Mouse (Mus musculus) ovary, postnatal 14 days (tissue): ENCODE results near the gene Gm20869.
"Not testable (repeated sequence)": the region's sequence is repeated elsewhere in the genome, so short reads cannot be mapped to it uniquely, and the experiment has no call there.

Source experiments
- DNase-seq: peaks from one replicate; pipeline ENCODE4 v3.0.0; 2022; ENCODE audit warnings: low spot score

The Gm20869 gene

GRCm38 (mm10) chrY:71469149-71469548, at the start of gene Gm20869:
Gm20869 (plus strand) TSS chrY:71469449.
- DNase-seq = not testable (repeated sequence)
